9 mouse cellular contexts compared by ENCODE assay signal in the genomic region with DNA sequence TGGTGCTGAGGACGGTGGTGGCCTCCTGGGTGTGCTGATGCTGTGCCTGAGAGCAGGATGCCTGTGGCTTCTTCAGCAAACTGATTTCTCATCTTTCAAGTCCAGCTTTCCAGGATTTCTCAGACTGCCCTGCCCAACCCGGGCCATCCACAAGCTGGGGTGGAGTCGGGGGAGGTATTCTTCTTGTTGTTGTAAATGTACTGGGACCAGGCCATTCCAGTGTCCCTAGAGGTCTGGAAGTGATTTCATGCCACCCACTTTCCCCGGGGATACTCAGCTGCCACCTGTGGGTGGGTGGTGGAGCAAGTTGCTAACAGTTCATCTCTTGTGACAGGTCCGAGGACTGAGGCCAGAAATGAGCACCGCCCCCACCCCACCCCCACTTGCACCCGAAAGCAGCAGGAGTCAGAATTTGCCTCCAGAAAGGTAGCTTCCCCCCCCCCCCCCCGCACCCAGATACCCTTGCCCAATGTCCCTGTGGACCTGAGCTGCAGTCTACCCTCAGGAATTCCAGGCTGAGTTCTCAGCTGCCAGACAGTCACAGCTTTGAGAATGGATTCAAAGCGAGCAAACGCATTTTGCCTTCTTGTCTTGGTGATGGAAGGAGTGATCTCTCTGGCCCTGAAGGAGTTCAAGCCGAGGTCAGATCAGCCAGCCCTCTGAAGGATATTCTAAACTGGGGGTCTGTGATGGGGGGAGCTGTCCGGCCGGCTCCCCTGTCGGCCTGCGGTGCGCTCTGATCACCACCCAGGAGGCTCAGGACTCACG. TPM values are rescaled to one million over a fixed set of nuclear protein-coding genes. Genes with fewer than 3 reads are reported as not detected.
DNase-seq lines count a peak whose midpoint lies in the region; ATAC-seq and TF ChIP-seq lines count a peak whose summit lies in the region.
"Had no signal": no experiment of that assay in that cellular context is flagged by ENCODE, and none has a peak within 500 bp of the region (broad histone marks: within the 10 kb centered on the region; RNA-seq: fewer than 3 reads in every experiment).

No protein-coding gene starts in this region.

- H3K27me3 ChIP-seq in forebrain, embryonic 16.5 days (replicated peaks; ENCODE audit: control insufficient read depth, insufficient read depth, low read length) = no peaks in the 10 kb centered on the region
- no peaks in the 10 kb centered on the region for H3K27me3 ChIP-seq in midbrain, postnatal 0 days (ENCODE audit: insufficient read depth, low read length)
- H3K27me3 ChIP-seq: Patski had no signal

- H3K36me3 ChIP-seq in forebrain, embryonic 16.5 days (ENCODE audit: control insufficient read depth, insufficient read depth) = no peaks in the 10 kb centered on the region
- no peaks in the 10 kb centered on the region for H3K36me3 ChIP-seq in midbrain, postnatal 0 days (ENCODE audit: insufficient read depth, low read length)

- peak; percentile 23; the same call in 1 of the 2 replicates for TF ChIP-seq CTCF in gastrocnemius, adult 2 months (IDR thresholded peaks at IDR 0.05)
- TF ChIP-seq CTCF in midbrain, postnatal 0 days (IDR thresholded peaks at IDR 0.05) = peak; percentile 28; the same call in 1 of the 2 replicates

- intact Hi-C loops in gastrocnemius, adult 2 months (cut with DNase I) = loop anchor here (1.0 to 10.0 kb wide), 6 partner anchors 85 to 962 kb away; no protein-coding TSS in a partner anchor

- 0 out of 2 replicates have a peak, but pooled peaks have one; percentile 3 for ATAC-seq in forebrain, embryonic 16.5 days
- ATAC-seq in midbrain, postnatal 0 days (ENCODE audit: low FRiP score) = no peak

- H3K27ac ChIP-seq in gastrocnemius, adult 2 months = peak overlapping the region; percentile 95
- peak overlapping the region; percentile 99 for H3K27ac ChIP-seq in forebrain, embryonic 16.5 days (ENCODE audit: low read length)
- peak overlapping the region; percentile 82 for H3K27ac ChIP-seq in midbrain, postnatal 0 days (ENCODE audit: low read depth, low read length)

- peak overlapping the region; percentile 99 for H3K4me3 ChIP-seq in gastrocnemius, adult 2 months
- peak overlapping the region; percentile 100 for H3K4me3 ChIP-seq in forebrain, embryonic 16.5 days (replicated peaks; ENCODE audit: low read length)
- H3K4me3 ChIP-seq in midbrain, postnatal 0 days (ENCODE audit: low read depth, low read length) = peak overlapping the region; percentile 77

- peak; percentile 54 for DNase-seq in gastrocnemius, adult 2 months
- no peak for DNase-seq in gastrocnemius, postnatal 4 days (ENCODE audit: low spot score in 2 of 2)
- DNase-seq in adipocyte (ENCODE audit: low spot score) = peak; percentile 48
- peak; percentile 65 for DNase-seq in kidney, postnatal 10 days
- peak; percentile 67 for DNase-seq in midbrain, postnatal 0 days (ENCODE audit: low spot score)
- no peak for DNase-seq in frontal cortex, postnatal 14 days (ENCODE audit: low spot score in 2 of 2)
- DNase-seq in urinary bladder, postnatal 4 days (ENCODE audit: low spot score in 2 of 2) = no peak

- peak overlapping the region; percentile 65 for H3K4me2 ChIP-seq in forebrain, embryonic 16.5 days (ENCODE audit: low read length)
- peak overlapping the region; percentile 87 for H3K4me2 ChIP-seq in midbrain, postnatal 0 days (ENCODE audit: low read depth, low read length, poor library complexity, severe bottlenecking)

- H3K9ac ChIP-seq in forebrain, embryonic 16.5 days (replicated peaks; ENCODE audit: low read depth, low read length) = peak overlapping the region; percentile 98
- H3K9ac ChIP-seq in midbrain, postnatal 0 days (replicated peaks; ENCODE audit: low read length, poor library complexity, severe bottlenecking) = peak overlapping the region; percentile 67

- 3% methylated on average over 16 of the region's 17 CpGs for WGBS in forebrain, embryonic 16.5 days
- WGBS in midbrain, postnatal 0 days = 2% methylated on average over 16 of the region's 17 CpGs

- H3K9me3 ChIP-seq in forebrain, embryonic 16.5 days (ENCODE audit: control insufficient read depth, low read length) = no peaks in the 10 kb centered on the region
- no peaks in the 10 kb centered on the region for H3K9me3 ChIP-seq in midbrain, postnatal 0 days (ENCODE audit: low read length)

- peaks cover 28% of the 10 kb centered on the region for H3K4me1 ChIP-seq in forebrain, embryonic 16.5 days (replicated peaks; ENCODE audit: control insufficient read depth, insufficient read depth, low read length)
- peaks cover 8% of the 10 kb centered on the region; the same call in 1 of the 2 replicates for H3K4me1 ChIP-seq in midbrain, postnatal 0 days (ENCODE audit: insufficient read depth, low read length)

RNA-seq across cellular contexts. Expression of a gene that starts 2.1 kb away (rescaled TPM):
- total RNA-seq in gastrocnemius, adult 2 months (2021) = 10 to 100 TPM; 27.4 to 34.5 TPM
- 10 to 100 TPM; 53.8 to 55.2 TPM for total RNA-seq in gastrocnemius, postnatal 4 days (2021)
- polyA plus RNA-seq in forebrain, embryonic 16.5 days (2015; fragmentation: Nextera tagmentation; extraction: Ambion mirVana) = 52.6 and 56.6 TPM in 2 replicates
- 130 and 134 TPM in 2 replicates for total RNA-seq in midbrain, postnatal 0 days (2014; rRNA removed)
- polyA plus RNA-seq in midbrain, postnatal 0 days (2015; fragmentation: Nextera tagmentation; extraction: Ambion mirVana) = 44.0 and 51.7 TPM in 2 replicates

Comparison
In these comparisons a context has a peak if more than half of its experiments do, and no peak if none do; other contexts are left out.
1. DNase-seq: peak in gastrocnemius, adult 2 months (single experiment), adipocyte (single experiment), kidney, postnatal 10 days (single experiment) and midbrain, postnatal 0 days (single experiment); none in gastrocnemius, postnatal 4 days (0 of 2), frontal cortex, postnatal 14 days (0 of 2) and urinary bladder, postnatal 4 days (0 of 2).
2. Peak in every context shown above with its lines, with median percentiles within 50 percentile points of each other: H3K27ac ChIP-seq and H3K4me3 ChIP-seq.